Mouse (Mus musculus) embryo, embryonic 10.5 days (tissue): ENCODE data around the gene Plekhm3.

Experiments
- DNase-seq: peaks from one replicate; pipeline ENCODE4 v3.0.0-alpha.2; 2015; ENCODE audit warnings: low spot score

Gene Plekhm3

DNA sequence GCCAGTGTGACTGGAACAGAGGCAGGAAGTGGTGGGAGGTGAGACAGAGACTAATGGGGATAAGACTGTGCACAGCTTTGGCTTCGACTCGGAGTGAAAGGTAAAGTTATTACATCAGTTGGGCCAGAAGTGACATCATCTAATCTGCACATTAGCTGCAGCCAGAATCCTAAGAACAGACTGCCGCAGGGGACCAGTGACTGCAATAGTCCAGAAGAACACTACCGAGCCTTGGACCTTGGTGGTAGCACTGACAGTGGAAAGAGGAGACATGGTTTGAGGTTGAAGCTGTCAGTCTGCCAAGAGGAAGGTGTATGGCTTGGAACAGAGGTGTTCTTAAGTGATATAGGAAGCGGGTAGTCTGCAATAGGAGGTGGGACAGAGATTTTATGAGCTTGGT is 80.9 kb downstream of the Plekhm3 start:
- no peak for DNase-seq

GRCm38 (mm10) chr1:64875156-64875555 is 81.5 kb downstream of the Plekhm3 start:
- no peak for DNase-seq

GRCm38 (mm10) chr1:64871956-64872355 is 84.7 kb downstream of the Plekhm3 start:
- DNase-seq, result no peak

- no peak for DNase-seq
These were observed 88.9 kb downstream of the Plekhm3 start for GRCm38 (mm10) chr1:64867684-64868083.

DNA sequence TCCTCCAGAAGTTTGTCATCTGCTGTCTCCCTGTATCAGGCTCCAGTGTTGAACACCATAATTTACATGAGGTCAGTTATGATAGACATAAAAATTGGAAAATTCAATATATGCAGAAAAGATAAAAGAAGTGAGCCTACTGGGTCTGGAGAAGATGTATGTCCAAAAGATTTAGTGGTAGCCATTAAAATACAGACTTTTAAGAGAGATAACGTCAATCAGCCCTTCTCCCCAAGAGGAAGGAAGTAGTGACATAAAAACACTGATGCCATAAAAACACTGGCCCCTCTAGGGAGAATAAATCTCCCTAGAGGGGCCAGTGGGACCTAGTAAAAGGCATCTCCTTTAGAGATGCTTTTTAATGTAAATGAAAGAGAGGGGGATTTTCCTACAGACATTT is 90.5 kb downstream of the Plekhm3 start:
- DNase-seq, result no peak

- DNase-seq, result no peak
These were observed 96.2 kb downstream of the Plekhm3 start for GRCm38 (mm10) chr1:64860235-64860920.

DNA sequence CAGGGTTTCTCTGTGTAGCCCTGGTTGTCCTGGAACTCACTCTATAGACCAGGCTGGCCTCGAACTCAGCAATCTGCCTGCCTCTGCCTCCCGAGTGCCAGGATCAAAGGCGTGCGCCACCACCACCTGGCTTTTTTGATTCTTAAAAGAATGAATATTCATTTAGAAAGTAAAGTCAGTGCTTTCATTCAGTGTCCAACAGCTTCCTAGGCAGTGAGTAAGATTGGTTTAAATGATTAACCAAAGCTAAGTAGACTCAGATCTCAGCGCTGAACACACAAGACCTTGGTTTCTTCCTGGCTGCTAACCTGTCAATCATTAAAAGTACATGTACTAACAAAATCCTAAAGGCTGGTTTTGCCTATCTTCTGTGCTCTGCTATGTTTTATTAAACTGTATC is 96.8 kb downstream of the Plekhm3 start:
- DNase-seq, result no peak

- no peak for DNase-seq
These were observed 101.8 kb downstream of the Plekhm3 start for GRCm38 (mm10) chr1:64854835-64855234.

GRCm38 (mm10) chr1:64853738-64854730 is 102.6 kb downstream of the Plekhm3 start:
- peak; percentile 68 for DNase-seq

DNA sequence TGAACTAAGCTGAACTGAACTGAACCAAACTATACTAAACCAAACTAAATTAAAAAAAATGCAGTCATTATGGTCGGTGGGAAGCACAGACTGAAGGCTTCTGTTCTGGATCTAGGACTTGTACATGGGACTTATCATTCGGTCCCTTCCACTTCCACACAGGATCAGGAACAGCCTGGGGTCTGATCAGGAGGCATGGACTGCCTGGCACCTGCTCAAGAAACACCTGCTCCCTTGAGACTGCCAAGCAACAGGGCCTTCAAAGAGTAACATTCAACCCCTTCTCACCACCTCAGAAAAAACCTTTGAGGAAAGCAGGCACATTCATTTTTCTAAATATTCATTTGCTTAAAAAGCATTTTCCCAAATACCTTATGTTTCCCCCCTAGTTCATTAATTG is 103.4 kb downstream of the Plekhm3 start:
- DNase-seq, result no peak

DNA sequence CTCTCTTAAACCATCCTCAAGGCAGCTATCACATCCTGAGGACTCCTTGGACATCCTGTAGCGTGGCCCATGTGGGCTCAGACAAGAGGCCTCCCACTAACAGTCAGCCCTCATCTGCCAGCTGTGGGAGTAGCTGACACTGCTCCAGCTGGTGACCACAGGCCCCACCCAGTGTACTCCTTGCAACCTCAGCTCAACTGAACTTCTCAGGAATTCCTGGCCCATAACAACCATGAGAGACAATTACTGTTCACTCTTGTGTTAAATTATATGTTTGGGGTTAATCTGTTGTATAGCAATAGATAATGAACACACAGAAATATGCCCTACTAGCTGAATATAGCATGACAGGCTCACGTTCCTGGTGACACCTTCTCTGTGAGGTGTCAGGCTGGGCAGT is 104.4 kb downstream of the Plekhm3 start:
- DNase-seq, result no peak

DNA sequence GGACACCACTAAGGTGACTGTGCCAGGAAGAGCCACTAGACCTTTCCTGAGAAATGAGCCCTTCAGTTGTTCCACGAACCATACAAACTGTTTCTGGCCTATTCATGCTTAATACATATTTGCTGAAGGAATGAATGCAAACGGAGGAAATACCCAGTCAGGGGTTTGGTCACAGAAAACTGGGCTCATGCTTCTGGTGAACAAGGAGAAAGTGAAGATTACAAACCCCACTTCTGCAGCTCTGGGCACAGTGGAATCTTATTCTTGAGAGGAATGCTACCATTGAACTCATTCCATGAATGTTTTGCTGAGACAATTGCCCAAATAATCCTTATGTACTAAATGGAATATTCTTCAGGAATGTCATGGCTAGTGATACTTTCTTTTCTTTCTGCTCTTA is 106.3 kb downstream of the Plekhm3 start:
- DNase-seq, result no peak

- no peak for DNase-seq
These were observed 107.6 kb downstream of the Plekhm3 start for GRCm38 (mm10) chr1:64848996-64849395.

GRCm38 (mm10) chr1:64848081-64848480 is 108.5 kb downstream of the Plekhm3 start:
- DNase-seq, result peak; percentile 24

GRCm38 (mm10) chr1:64847565-64847964 is 109.1 kb downstream of the Plekhm3 start:
- DNase-seq, result no peak

GRCm38 (mm10) chr1:64844978-64845377 is 111.6 kb downstream of the Plekhm3 start:
- DNase-seq, result no peak

DNA sequence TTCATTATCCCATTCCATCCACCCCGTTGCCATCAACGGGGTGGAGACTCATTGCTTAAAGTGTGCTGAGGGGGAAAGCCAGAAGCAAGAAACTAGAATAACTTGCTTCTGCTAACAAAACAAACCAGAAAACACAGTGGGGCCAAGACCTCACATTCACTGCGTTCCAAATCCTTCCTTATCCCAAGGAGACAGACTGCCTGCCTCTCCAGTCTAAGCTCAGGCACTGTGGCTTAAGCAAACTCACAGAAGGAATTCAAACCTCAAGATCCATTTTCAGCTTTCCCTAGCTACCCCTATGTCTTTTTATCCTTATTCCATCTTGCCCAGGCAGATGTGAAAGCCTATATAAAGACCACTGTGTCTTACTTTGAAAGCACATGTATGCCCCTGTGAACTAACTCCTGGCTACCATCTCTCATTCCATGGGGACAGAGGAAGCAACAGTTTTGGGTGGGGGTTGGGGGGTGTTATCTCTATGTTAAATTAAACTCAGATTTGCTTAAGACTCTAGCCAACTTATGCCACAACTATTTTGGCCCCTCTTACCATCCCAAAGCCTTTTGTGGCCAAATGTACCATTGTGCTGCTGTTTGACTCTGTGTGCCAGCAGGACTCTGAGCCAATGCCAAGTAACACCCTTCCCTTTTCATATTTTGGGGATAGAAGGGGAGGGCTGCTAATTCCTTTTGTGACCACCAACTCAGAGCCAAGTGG is 112.6 kb downstream of the Plekhm3 start:
- no peak for DNase-seq

- no peak for DNase-seq
These were observed 115.7 kb downstream of the Plekhm3 start for GRCm38 (mm10) chr1:64840930-64841329.

GRCm38 (mm10) chr1:64836584-64836983 is 120.0 kb downstream of the Plekhm3 start:
- no peak for DNase-seq

DNA sequence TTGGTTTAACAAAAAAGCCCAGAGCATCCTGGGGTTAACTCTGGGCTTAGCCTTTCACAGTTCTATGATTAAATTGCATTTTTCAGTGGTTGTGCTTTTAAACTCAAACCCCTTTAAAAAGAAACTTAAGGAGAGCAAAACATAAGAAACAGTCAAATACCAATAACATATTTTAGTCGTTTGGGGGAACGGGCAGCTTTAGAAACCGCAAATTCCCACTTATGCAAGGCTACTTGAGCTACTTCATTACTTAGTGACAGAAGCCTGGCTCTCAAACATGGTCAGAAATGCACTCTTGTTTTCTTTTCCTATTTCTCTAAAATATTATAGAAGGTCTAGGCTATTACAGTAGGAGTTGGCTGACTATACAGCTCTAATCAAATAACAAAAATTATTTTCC is 120.5 kb downstream of the Plekhm3 start:
- DNase-seq, result no peak

DNA sequence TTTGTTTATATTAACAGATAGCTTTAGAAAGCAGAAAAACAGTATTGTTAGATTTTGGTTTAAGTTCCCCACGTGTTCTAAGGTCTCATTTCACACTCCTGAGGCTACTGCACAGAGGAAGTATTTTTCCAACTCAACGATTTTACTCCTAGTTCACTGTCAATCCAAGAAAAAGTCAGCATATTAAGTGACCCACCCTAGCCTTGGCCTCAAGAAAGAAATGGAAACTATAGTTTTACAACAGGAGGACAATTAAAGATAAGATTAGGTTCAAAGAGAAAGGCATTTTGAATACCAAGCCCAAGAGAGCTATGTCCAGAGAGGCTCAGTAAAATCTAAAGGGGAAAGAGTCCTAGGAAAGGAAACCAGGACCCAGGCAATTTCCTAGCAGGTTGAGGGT is 125.1 kb downstream of the Plekhm3 start:
- DNase-seq, result no peak

GRCm38 (mm10) chr1:64827434-64827833 is 129.2 kb downstream of the Plekhm3 start:
- DNase-seq, result no peak
